14 mouse cellular contexts compared by ENCODE assay signal in genomic region chr12:116282856-116283255, GRCm38 (mm10). TPM values are rescaled to one million over a fixed set of nuclear protein-coding genes. Genes with fewer than 3 reads are reported as not detected.
DNase-seq lines count a peak whose midpoint lies in the region; ATAC-seq and TF ChIP-seq lines count a peak whose summit lies in the region.
"Had no signal": no experiment of that assay in that cellular context is flagged by ENCODE, and none has a peak within 500 bp of the region (broad histone marks: within the 10 kb centered on the region; RNA-seq: fewer than 3 reads in every experiment).

No protein-coding gene starts in this region.

- peaks cover 2% of the 10 kb centered on the region for H3K79me2 ChIP-seq in heart, adult 2 months (replicated peaks; ENCODE audit: control insufficient read depth, insufficient read depth, low read length)

- TF ChIP-seq CTCF in heart, adult 2 months (IDR thresholded peaks at IDR 0.05) = no peak

- no peaks in the 10 kb centered on the region; the same call in 1 of the 2 replicates for H3K36me3 ChIP-seq in heart, adult 2 months (ENCODE audit: control insufficient read depth, insufficient read depth, low read length)
- H3K36me3 ChIP-seq in megakaryocyte, embryonic 14.5 days (replicated peaks; ENCODE audit: low read length) = peaks cover 10% of the 10 kb centered on the region
- H3K36me3 ChIP-seq in splenic B cell, adult 2 months (ENCODE audit: control insufficient read depth, insufficient read depth, low read length, poor library complexity, severe bottlenecking) = no peaks in the 10 kb centered on the region
- H3K36me3 ChIP-seq: limb, embryonic 13.5 days had no signal

- no peaks in the 10 kb centered on the region; the same call in 1 of the 2 replicates for H3K4me1 ChIP-seq in heart, adult 2 months (ENCODE audit: control insufficient read depth, insufficient read depth, low read length)
- peaks cover 47% of the 10 kb centered on the region for H3K4me1 ChIP-seq in megakaryocyte, embryonic 14.5 days

- H3K9me3 ChIP-seq in megakaryocyte, embryonic 14.5 days = no peaks in the 10 kb centered on the region
- H3K9me3 ChIP-seq: limb, embryonic 13.5 days had no signal

- 70% methylated on average over 2 of the region's 2 CpGs for WGBS in heart, adult 2 months

- TF ChIP-seq EP300 in heart, adult 2 months (IDR thresholded peaks at IDR 0.05; ENCODE audit: insufficient read depth, low read depth, low read length) = no peak

- H3K9ac ChIP-seq in heart, adult 2 months (ENCODE audit: low read depth, low read length) = no peak overlapping the region

- ATAC-seq in megakaryocyte, adult 5-6 weeks (ENCODE audit: poor library complexity, severe bottlenecking) = no peak
- ATAC-seq: midbrain, embryonic 16.5 days had no signal

- DNase-seq in heart, adult 2 months = no peak
- no peak for DNase-seq in heart, postnatal 25 days (ENCODE audit: low spot score)
- DNase-seq in induced T-regulatory cell, adult 2 months (ENCODE audit: low read depth) = peak; percentile 77
- DNase-seq in splenic B cell, adult 2 months (ENCODE audit: low read depth, low spot score) = peak; percentile 46
- DNase-seq in frontal cortex, adult 2 months (ENCODE audit: extremely low spot score in 1 of 2, low spot score in 1 of 2) = no peak
- no peak for DNase-seq in right cerebral cortex, adult 2 months (ENCODE audit: low spot score in 2 of 2)
- DNase-seq: layer of hippocampus, adult 9-11 months; retina, postnatal 1 day had no signal

- no peak overlapping the region; the same call in 1 of the 2 replicates for H3K27ac ChIP-seq in heart, adult 2 months
- H3K27ac ChIP-seq: limb, embryonic 13.5 days had no signal

- no peak for TF ChIP-seq POLR2A in heart, adult 2 months (IDR thresholded peaks at IDR 0.05; ENCODE audit: insufficient read depth, low read depth, low read length)

- H3K27me3 ChIP-seq in heart, adult 2 months (ENCODE audit: control insufficient read depth, insufficient read depth, low read length) = no peaks in the 10 kb centered on the region
- H3K27me3 ChIP-seq in megakaryocyte, embryonic 14.5 days (replicated peaks) = no peaks in the 10 kb centered on the region
- H3K27me3 ChIP-seq in splenic B cell, adult 2 months (ENCODE audit: control insufficient read depth, insufficient read depth, low read length, poor library complexity, severe bottlenecking) = no peaks in the 10 kb centered on the region
- H3K27me3 ChIP-seq: limb, embryonic 13.5 days had no signal

- intact Hi-C loops in heart, adult 2 months (cut with DNase I) = loop anchor here (5.0 kb wide), 3 partner anchors 34 to 339 kb away; partner anchors contain the start of gene Zfp386
- intact Hi-C loops in heart, postnatal 25 days (cut with DNase I) = loop anchor here (5.0 kb wide), 2 partner anchors 44 to 119 kb away; no protein-coding TSS in a partner anchor

- peak overlapping the region; percentile 98; the same call in 1 of the 2 replicates for H3K4me3 ChIP-seq in heart, adult 2 months
- H3K4me3 ChIP-seq in megakaryocyte, embryonic 14.5 days (replicated peaks) = peak overlapping the region; percentile 93

RNA-seq across cellular contexts. Expression of gene Esyt2, which starts 1.9 kb away (rescaled TPM):
- total RNA-seq in heart, adult 2 months (2021) = 10 to 100 TPM; 24.6 to 27.8 TPM
- 7.5 and 11.3 TPM in 2 replicates for polyA plus RNA-seq in heart, adult 2 months (2012; rRNA removed)
- 10 to 100 TPM; 25.3 to 30.4 TPM for total RNA-seq in heart, postnatal 25 days (2021)
- polyA plus RNA-seq in megakaryocyte, embryonic 14.5 days (2012; ENCODE audit: insufficient read depth, low replicate concordance) = 3.8 and 4.3 TPM in 2 replicates
- total RNA-seq in megakaryocyte, adult 5-6 weeks (2015) = 44.7 and 46.6 TPM in 2 replicates
- 49.9 and 65.6 TPM in 2 replicates for total RNA-seq in megakaryocyte, adult 5-6 weeks (2017)
- 21.0 and 21.2 TPM in 2 replicates for polyA plus RNA-seq in frontal cortex, adult 2 months (2012; rRNA removed)

RNA-seq across cellular contexts. Expression of gene Gm11027, which starts 7.7 kb away (rescaled TPM):
- total RNA-seq in heart, adult 2 months (2021) = not detected
- polyA plus RNA-seq in heart, adult 2 months (2012; rRNA removed) = not detected in 2 replicates
- not detected for total RNA-seq in heart, postnatal 25 days (2021)
- not detected in 2 replicates for polyA plus RNA-seq in megakaryocyte, embryonic 14.5 days (2012; ENCODE audit: insufficient read depth, low replicate concordance)
- total RNA-seq in megakaryocyte, adult 5-6 weeks (2015) = not detected in 2 replicates
- not detected in 2 replicates for total RNA-seq in megakaryocyte, adult 5-6 weeks (2017)
- polyA plus RNA-seq in frontal cortex, adult 2 months (2012; rRNA removed) = not detected in 2 replicates
- total RNA-seq: gastrocnemius, adult 8-10 months; hematopoietic stem cell, adult 5-6 weeks had no signal
- polyA plus RNA-seq: limb, embryonic 13.5 days; midbrain, embryonic 16.5 days had no signal

RNA-seq across cellular contexts. Expression of gene Wdr60, which starts 20.0 kb away (rescaled TPM):
- 1 to 10 TPM; 2.3 to 2.4 TPM for total RNA-seq in heart, adult 2 months (2021)
- 1.8 and 2.4 TPM in 2 replicates for polyA plus RNA-seq in heart, adult 2 months (2012; rRNA removed)
- total RNA-seq in heart, postnatal 25 days (2021) = 1 to 10 TPM; 1.6 to 2.3 TPM
- 2.0 TPM in 1 of 2 replicates, not detected in the other for polyA plus RNA-seq in megakaryocyte, embryonic 14.5 days (2012; ENCODE audit: insufficient read depth, low replicate concordance)
- total RNA-seq in megakaryocyte, adult 5-6 weeks (2015) = 0.27 TPM in 1 of 2 replicates, not detected in the other
- 0.40 and 0.94 TPM in 2 replicates for total RNA-seq in megakaryocyte, adult 5-6 weeks (2017)
- 27.8 TPM in 2 replicates for polyA plus RNA-seq in frontal cortex, adult 2 months (2012; rRNA removed)

Comparison
In these comparisons a context has a peak if more than half of its experiments do, and no peak if none do; other contexts are left out.
1. DNase-seq: peak in induced T-regulatory cell, adult 2 months (single experiment) and splenic B cell, adult 2 months (single experiment); none in heart, adult 2 months (0 of 2), heart, postnatal 25 days (single experiment), frontal cortex, adult 2 months (0 of 2) and right cerebral cortex, adult 2 months (0 of 2).